Mouse (Mus musculus): ENCODE results near the gene Slc4a4. TPM values are rescaled to one million over a fixed set of nuclear protein-coding genes. Genes with fewer than 3 reads are reported as not detected.

Gene Slc4a4
- polyA plus RNA-seq, 1 experiment, result 6.3 TPM

DNA sequence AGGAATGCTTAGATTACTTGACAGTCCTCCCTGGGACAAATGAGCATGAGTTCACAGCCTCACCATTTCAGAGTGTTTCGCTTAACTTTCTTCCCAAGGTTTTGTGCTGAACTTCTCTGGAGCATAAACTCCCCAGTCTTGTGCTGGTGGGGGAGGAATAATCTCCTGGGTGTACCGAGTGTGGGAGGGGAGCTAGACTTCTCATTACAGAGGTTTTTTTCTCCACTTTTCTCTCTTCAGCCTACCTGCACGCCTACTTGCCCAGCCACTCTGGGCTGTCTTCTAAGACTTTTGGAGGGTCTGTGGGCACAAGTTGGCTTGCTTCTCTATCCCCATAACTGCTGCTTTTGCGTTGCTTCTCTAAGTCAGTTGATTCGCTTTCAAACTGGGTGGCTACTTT, 365.2 kb downstream of the Slc4a4 start:
- TF ChIP-seq CTCF (IDR thresholded peaks at IDR 0.05; ENCODE audit: borderline replicate concordance, extremely low read depth, insufficient read depth, insufficient read length) (no peak), POLR2A (IDR thresholded peaks at IDR 0.05; ENCODE audit: borderline replicate concordance, extremely low read depth, insufficient read depth, insufficient read length, poor library complexity, severe bottlenecking) (no peak)
- no peak for DNase-seq (ENCODE audit: low read depth)

DNA sequence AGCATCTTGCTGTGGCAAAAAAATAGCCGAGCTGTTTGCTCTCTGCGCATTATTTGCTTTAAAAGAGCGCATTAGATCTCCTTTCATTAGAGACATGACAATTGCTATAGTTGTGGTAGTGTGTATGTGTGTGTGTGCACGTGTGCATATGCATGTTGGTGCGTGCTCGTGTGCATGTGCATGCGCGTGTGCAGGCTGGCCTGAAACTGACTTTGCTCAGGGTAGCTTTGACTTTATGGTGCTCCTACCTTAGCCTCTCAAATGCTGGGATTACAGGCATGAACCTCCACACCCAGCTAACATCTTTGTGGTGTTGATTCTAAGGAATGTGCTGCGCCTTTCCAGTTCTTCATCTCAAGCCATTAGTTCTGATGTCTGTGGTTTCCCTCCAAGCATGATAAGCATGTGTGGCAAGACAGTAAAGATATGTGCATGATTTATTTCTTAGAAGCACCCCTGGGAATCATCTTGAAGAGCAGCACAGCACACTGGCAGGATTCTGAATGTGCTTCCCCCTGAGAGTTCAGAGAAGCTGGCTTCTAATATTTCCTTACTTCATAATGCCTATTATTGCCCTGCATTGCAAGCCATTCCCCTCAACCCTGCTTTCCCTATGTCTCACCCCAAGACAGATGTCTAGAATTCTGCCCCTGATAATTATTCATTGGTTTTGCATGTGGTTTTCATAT, 373.3 kb downstream of the Slc4a4 start:
- peak; percentile 27 for DNase-seq (ENCODE audit: low read depth)
- TF ChIP-seq CTCF (IDR thresholded peaks at IDR 0.05; ENCODE audit: borderline replicate concordance, extremely low read depth, insufficient read depth, insufficient read length), result no peak
- no peak for TF ChIP-seq POLR2A (IDR thresholded peaks at IDR 0.05; ENCODE audit: borderline replicate concordance, extremely low read depth, insufficient read depth, insufficient read length, poor library complexity, severe bottlenecking)

DNA sequence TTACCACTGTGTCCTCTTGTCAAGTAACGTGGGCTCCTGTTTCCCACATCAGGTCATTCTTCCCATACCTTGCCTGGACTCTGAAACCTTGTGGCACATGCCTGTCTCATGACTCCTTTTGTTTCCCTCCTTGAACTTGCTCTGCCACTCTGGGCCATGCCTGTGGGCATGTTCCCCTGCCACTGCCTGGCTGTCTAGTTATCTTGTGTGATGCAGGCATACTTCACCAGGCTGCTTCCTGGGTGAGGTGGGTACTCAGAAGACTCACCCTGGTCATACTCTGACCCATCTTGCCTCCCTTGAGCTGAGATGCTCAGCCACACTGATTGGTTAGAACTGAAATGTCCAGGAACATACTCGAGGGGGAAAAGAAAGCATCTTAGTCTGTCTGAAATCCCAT, 390.4 kb downstream of the Slc4a4 start:
- TF ChIP-seq POLR2A (IDR thresholded peaks at IDR 0.05; ENCODE audit: borderline replicate concordance, extremely low read depth, insufficient read depth, insufficient read length, poor library complexity, severe bottlenecking) (no peak), CTCF (IDR thresholded peaks at IDR 0.05; ENCODE audit: borderline replicate concordance, extremely low read depth, insufficient read depth, insufficient read length) (no peak)
- DNase-seq (ENCODE audit: low read depth), result no peak

DNA sequence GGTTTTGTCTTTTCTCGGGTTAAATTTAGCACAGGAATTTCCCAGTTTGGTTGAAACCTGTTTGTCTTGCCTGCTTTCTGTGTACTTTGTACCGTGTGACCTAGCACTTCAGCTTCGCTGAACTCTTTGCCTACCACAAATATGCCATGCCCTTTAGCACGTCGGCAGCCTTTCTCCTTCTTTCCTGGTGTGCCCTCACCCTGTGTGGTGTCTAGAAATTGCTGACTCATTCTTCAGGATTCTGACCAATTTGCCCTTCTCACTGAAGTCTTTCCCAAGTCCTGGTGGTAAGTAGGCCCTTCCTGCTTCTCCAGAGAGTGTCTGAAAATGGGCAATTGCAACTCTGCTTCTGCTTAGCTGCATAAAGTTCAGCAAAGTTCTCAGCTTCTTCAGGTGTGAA, 391.0 kb downstream of the Slc4a4 start:
- no peak for DNase-seq (ENCODE audit: low read depth)
- no peak for TF ChIP-seq CTCF (IDR thresholded peaks at IDR 0.05; ENCODE audit: borderline replicate concordance, extremely low read depth, insufficient read depth, insufficient read length)
- no peak for TF ChIP-seq POLR2A (IDR thresholded peaks at IDR 0.05; ENCODE audit: borderline replicate concordance, extremely low read depth, insufficient read depth, insufficient read length, poor library complexity, severe bottlenecking)

DNA sequence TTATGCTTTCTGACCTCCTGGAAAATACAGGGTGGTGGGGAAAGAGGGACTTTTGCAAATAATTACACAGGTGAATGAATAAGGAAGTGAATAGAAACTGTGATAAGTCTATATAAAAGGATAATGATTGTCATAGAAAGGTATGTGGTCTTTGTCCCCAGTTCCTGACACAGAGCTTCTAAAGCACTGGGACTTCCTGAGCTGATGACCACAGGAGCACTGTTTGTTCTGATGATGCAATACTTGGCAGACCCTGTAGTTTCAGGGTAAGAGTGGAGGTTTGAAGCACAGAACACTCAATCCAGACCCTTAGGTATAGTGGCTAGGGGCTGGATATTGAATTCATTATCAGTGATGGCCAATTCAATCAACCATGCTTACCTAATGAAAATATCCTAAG, 391.7 kb downstream of the Slc4a4 start:
- DNase-seq (ENCODE audit: low read depth), result no peak
- TF ChIP-seq CTCF (IDR thresholded peaks at IDR 0.05; ENCODE audit: borderline replicate concordance, extremely low read depth, insufficient read depth, insufficient read length) (no peak), POLR2A (IDR thresholded peaks at IDR 0.05; ENCODE audit: borderline replicate concordance, extremely low read depth, insufficient read depth, insufficient read length, poor library complexity, severe bottlenecking) (no peak)

DNA sequence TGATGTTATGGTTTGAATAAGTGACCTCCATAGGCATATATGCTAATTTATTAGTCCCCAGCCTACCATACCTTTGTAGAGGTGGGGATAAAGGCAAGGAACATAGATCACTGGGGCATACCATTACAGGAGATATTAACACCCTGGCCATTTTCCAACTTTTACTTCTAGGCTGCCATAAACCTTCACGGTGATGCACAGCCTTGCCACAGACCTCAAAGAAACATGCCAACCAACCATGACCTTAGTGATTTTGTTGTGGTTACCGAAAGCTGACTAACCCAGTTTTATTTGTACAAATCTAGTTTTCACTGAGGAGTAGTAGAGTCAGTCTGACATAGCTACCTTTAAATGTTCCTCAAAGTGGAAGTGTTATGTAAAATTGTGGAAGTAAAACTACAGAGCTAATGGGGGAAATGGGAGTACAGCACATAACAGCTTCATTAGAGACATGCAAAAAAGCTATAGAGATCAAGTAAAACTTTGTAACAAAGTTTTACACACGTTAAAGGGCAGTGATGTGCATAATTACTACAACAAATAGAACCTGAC, 393.8 kb downstream of the Slc4a4 start:
- no peak for DNase-seq (ENCODE audit: low read depth)
- no peak for TF ChIP-seq CTCF (IDR thresholded peaks at IDR 0.05; ENCODE audit: borderline replicate concordance, extremely low read depth, insufficient read depth, insufficient read length)
- TF ChIP-seq POLR2A (IDR thresholded peaks at IDR 0.05; ENCODE audit: borderline replicate concordance, extremely low read depth, insufficient read depth, insufficient read length, poor library complexity, severe bottlenecking), result no peak

Other genes starting within 250 kb of the Slc4a4 start
- 64.1 and 67.5 TPM in 2 replicates for gene Grsf1, start 210.6 kb upstream of the Slc4a4 start, polyA plus RNA-seq (2012; rRNA removed)
- gene Mob1b, start 166.0 kb upstream of the Slc4a4 start, polyA plus RNA-seq (2012; rRNA removed), result 14.1 and 16.6 TPM in 2 replicates
- gene Dck, start 121.8 kb upstream of the Slc4a4 start, polyA plus RNA-seq (2012; rRNA removed), result 41.3 and 51.2 TPM in 2 replicates